Mouse (Mus musculus): ENCODE results near the gene Cabp1.

DNA sequence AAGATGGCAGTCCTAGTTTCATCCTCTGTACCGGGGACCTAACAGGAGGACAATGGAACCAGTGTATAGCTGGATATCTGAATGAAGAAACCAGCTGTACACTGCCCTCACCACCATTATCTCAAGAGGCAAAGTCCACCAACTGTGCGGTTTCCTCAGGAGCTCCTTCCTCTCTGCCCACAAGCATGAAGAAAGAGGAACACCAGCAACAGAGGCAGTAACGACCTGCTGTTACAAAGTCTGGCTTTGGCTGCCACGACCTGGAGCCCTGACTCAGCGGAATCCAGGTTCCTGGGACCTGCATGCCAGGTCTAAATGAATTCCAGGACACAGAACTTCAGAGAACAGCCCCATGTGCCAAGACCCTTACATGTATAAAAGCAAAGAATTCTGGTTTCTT is 38.4 kb downstream of the Cabp1 start:
- TF ChIP-seq POLR2A (IDR thresholded peaks at IDR 0.05; ENCODE audit: insufficient read depth, low read depth, low read length) = no peak
- no peak for TF ChIP-seq CTCF (IDR thresholded peaks at IDR 0.05; ENCODE audit: insufficient read depth, low read depth, low read length)

Data from olfactory bulb, adult 2 months (tissue).